Mouse (Mus musculus) hindbrain, embryonic 15.5 days (tissue): ENCODE results near the gene Prdm5. TPM values are rescaled to one million over a fixed set of nuclear protein-coding genes. Genes with fewer than 3 reads are reported as not detected.

Experiments
- ATAC-seq: fragments of 200-750 bp; cut with Nextera tagmentation; 2 replicates; pipeline ENCODE4 v1.8.0; 2017; ENCODE audit warnings: low read depth, moderate number of reproducible peaks, moderate TSS enrichment; ENCODE audit not compliant: low FRiP score
- H3K27ac ChIP-seq: fragments of 300-500 bp; sonication (generic); replicated peaks from 2 replicates; pipeline ENCODE4 v1.5.1; 2015; ENCODE audit warnings: mild to moderate bottlenecking, inconsistent platforms
- H3K27me3 ChIP-seq: fragments of 300-500 bp; sonication (generic); 2 replicates; pipeline ENCODE4 v1.6.1; 2015; ENCODE audit warnings: control low read depth, inconsistent platforms
- H3K36me3 ChIP-seq: fragments of 300-500 bp; sonication (generic); 2 replicates; pipeline ENCODE4 v1.6.1; 2015; ENCODE audit warnings: control low read depth, inconsistent platforms
- H3K4me1 ChIP-seq: fragments of 300-500 bp; sonication (generic); replicated peaks from 2 replicates; pipeline ENCODE4 v1.6.1; 2015; ENCODE audit warnings: control low read depth, inconsistent platforms
- H3K4me2 ChIP-seq: fragments of 300-500 bp; sonication (generic); 2 replicates; pipeline ENCODE4 v1.6.1; 2015; ENCODE audit warnings: moderate library complexity, mild to moderate bottlenecking, inconsistent platforms
- H3K4me3 ChIP-seq: fragments of 300-500 bp; sonication (generic); 2 replicates; pipeline ENCODE4 v1.5.1; 2015; ENCODE audit warnings: mild to moderate bottlenecking, inconsistent platforms
- H3K9ac ChIP-seq: fragments of 300-500 bp; sonication (generic); 2 replicates; pipeline ENCODE4 v1.6.1; 2015; ENCODE audit warnings: inconsistent platforms
- H3K9me3 ChIP-seq: fragments of 300-500 bp; sonication (generic); 2 replicates; pipeline ENCODE4 v1.6.1; 2016; ENCODE audit warnings: control low read depth, inconsistent platforms
- WGBS: fragments of 180-500 bp; shearing (Covaris S2); methylation state at CpG from one replicate; pipeline ENCODE4 v1.1.7; 2015; 5-methylcytosine and 5-hydroxymethylcytosine counted together
- polyA plus RNA-seq: library from polyadenylated mRNA; unstranded; fragments of >200 nt; fragmentation: Nextera tagmentation; extraction: Ambion mirVana; gene quantifications from 2 replicates; pipeline ENCODE4 v1.2.1, GENCODE M21; 2015

The Prdm5 gene
- 6.8 and 6.9 TPM in 2 replicates for polyA plus RNA-seq

GRCm38 (mm10) chr6:65778861-65779688 is at the start of gene Prdm5:
Gene Prdm5, plus strand, starts transcription at chr6:65778988.
- peak within 1 kb of the TSS; percentile 86 for H3K4me2 ChIP-seq
- no peaks in the 10 kb centered on the region for H3K9me3 ChIP-seq
- no peaks in the 10 kb centered on the region for H3K36me3 ChIP-seq
- H3K27ac ChIP-seq: peak within 1 kb of the TSS; percentile 74
- 4% methylated on average over 52 of the region's 56 CpGs for WGBS
- H3K9ac ChIP-seq: peak within 1 kb of the TSS; percentile 65
- no peaks in the 10 kb centered on the region for H3K27me3 ChIP-seq
- peak; percentile 91 for ATAC-seq
- H3K4me1 ChIP-seq: peaks cover 12% of the 10 kb centered on the region; the same call in 1 of the 2 replicates
- H3K4me3 ChIP-seq: peak within 1 kb of the TSS; percentile 55

- Histone ChIP-seq H3K9me3 (no peaks in the 10 kb centered on the region), H3K4me2 (no peak overlapping the region), H3K27ac (no peak overlapping the region), H3K4me1 (no peaks in the 10 kb centered on the region), H3K4me3 (no peak overlapping the region), H3K36me3 (no peaks in the 10 kb centered on the region), H3K27me3 (no peaks in the 10 kb centered on the region), H3K9ac (no peak overlapping the region)
- no peak for ATAC-seq
- WGBS: 45% methylated on average over 8 of the region's 8 CpGs
Measured at GRCm38 (mm10) chr6:65739442-65739841, 39.3 kb upstream of the Prdm5 start.

- ATAC-seq: no peak
Measured at GRCm38 (mm10) chr6:65743144-65743870, 35.5 kb upstream of the Prdm5 start.

GRCm38 (mm10) chr6:65743871-65744202 is 35.0 kb upstream of the Prdm5 start:
- Histone ChIP-seq H3K9ac (no peak overlapping the region), H3K27me3 (no peaks in the 10 kb centered on the region), H3K9me3 (no peaks in the 10 kb centered on the region), H3K4me3 (no peak overlapping the region), H3K4me2 (no peak overlapping the region), H3K27ac (no peak overlapping the region), H3K4me1 (no peaks in the 10 kb centered on the region), H3K36me3 (no peaks in the 10 kb centered on the region)
- no peak for ATAC-seq

More at GRCm38 (mm10) chr6:65743144-65743870, 35.5 kb upstream of the Prdm5 start:
- no peaks in the 10 kb centered on the region for H3K36me3 ChIP-seq
- H3K27ac ChIP-seq: no peak overlapping the region
- no peaks in the 10 kb centered on the region for H3K9me3 ChIP-seq
- no peak overlapping the region for H3K9ac ChIP-seq
- no peak overlapping the region for H3K4me3 ChIP-seq
- 8% methylated on average over 1 of the region's 1 CpGs for WGBS
- H3K4me1 ChIP-seq: no peaks in the 10 kb centered on the region
- no peak overlapping the region for H3K4me2 ChIP-seq
- no peaks in the 10 kb centered on the region for H3K27me3 ChIP-seq

GRCm38 (mm10) chr6:65758214-65758613 is 20.6 kb upstream of the Prdm5 start:
- H3K9me3 ChIP-seq: no peaks in the 10 kb centered on the region
- ATAC-seq: no peak
- no peaks in the 10 kb centered on the region for H3K27me3 ChIP-seq
- no peak overlapping the region for H3K9ac ChIP-seq
- no peaks in the 10 kb centered on the region for H3K36me3 ChIP-seq
- H3K4me1 ChIP-seq: no peaks in the 10 kb centered on the region
- 66% methylated on average over 7 of the region's 7 CpGs for WGBS
- H3K27ac ChIP-seq: no peak overlapping the region
- no peak overlapping the region for H3K4me2 ChIP-seq
- H3K4me3 ChIP-seq: no peak overlapping the region

DNA sequence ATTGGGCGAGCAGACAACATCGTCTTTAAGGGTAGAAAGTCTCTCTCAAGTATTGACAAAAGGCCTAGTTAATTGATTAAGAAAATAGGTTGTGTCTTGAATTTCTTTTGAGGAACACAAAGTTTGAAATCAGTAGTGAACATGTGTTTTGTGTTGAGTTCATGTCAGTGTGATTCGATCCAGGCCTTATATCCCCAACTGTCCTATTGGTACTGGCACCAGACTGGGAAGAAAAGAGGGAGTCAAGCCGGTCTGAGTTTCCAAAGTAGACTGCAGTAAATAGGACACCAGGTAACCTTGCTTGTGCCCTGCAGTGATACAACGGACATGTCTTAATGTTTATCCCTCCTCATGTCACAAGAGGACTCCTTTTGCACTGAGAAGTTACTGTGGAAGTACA is 19.6 kb upstream of the Prdm5 start:
- WGBS: 92% methylated on average over 5 of the region's 5 CpGs
- ATAC-seq: no peak

GRCm38 (mm10) chr6:65760073-65760472 is 18.7 kb upstream of the Prdm5 start:
- Histone ChIP-seq H3K9me3 (no peaks in the 10 kb centered on the region), H3K4me2 (no peak overlapping the region), H3K9ac (no peak overlapping the region), H3K36me3 (no peaks in the 10 kb centered on the region), H3K4me3 (no peak overlapping the region), H3K27me3 (no peaks in the 10 kb centered on the region), H3K27ac (no peak overlapping the region), H3K4me1 (0 out of 2 replicates have a peak, but pooled peaks cover 4% of the 10 kb centered on the region)
- no peak for ATAC-seq
- WGBS: 89% methylated on average over 3 of the region's 3 CpGs

More for the DNA sequence above, 19.6 kb upstream of the Prdm5 start:
- no peak overlapping the region for H3K4me3 ChIP-seq
- H3K27me3 ChIP-seq: no peaks in the 10 kb centered on the region
- H3K9me3 ChIP-seq: no peaks in the 10 kb centered on the region
- H3K9ac ChIP-seq: no peak overlapping the region
- no peak overlapping the region for H3K4me2 ChIP-seq
- H3K36me3 ChIP-seq: no peaks in the 10 kb centered on the region
- H3K4me1 ChIP-seq: no peaks in the 10 kb centered on the region
- H3K27ac ChIP-seq: no peak overlapping the region

DNA sequence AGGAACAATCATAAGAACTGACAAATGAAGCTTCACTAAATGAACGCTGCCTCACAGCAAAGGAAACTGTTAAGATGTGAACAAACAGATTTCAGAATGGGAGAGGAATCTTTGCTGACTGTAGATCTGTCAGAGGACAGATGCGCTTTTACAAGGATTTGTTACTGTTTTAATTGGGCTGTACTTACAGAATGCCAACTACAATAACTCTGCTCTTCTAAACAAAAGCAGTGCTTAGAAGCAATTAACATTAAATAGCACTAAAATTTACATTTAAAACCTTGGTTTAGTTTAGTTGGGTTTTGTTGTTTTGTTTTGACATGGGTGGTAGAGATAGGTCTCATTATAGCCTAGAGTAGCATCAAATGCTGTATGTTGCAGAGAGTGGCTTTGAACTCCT is 14.3 kb upstream of the Prdm5 start:
- Histone ChIP-seq H3K27me3 (no peaks in the 10 kb centered on the region), H3K36me3 (no peaks in the 10 kb centered on the region), H3K4me1 (0 out of 2 replicates have a peak, but pooled peaks cover 9% of the 10 kb centered on the region), H3K4me3 (no peak overlapping the region), H3K9me3 (no peaks in the 10 kb centered on the region), H3K27ac (0 out of 2 replicates have a peak overlapping the region, but pooled peaks have one; percentile 44), H3K4me2 (no peak overlapping the region), H3K9ac (no peak overlapping the region)
- WGBS: 75% methylated on average over 2 of the region's 2 CpGs
- no peak for ATAC-seq

- 9% methylated on average over 8 of the region's 8 CpGs for WGBS
Measured at GRCm38 (mm10) chr6:65765057-65765456, 13.7 kb upstream of the Prdm5 start.

GRCm38 (mm10) chr6:65765752-65766397 is 12.9 kb upstream of the Prdm5 start:
- no peaks in the 10 kb centered on the region for H3K9me3 ChIP-seq
- H3K9ac ChIP-seq: no peak overlapping the region
- ATAC-seq: no peak
- H3K27me3 ChIP-seq: no peaks in the 10 kb centered on the region
- no peak overlapping the region for H3K27ac ChIP-seq
- WGBS: 80% methylated on average over 13 of the region's 13 CpGs
- H3K4me2 ChIP-seq: no peak overlapping the region
- H3K4me1 ChIP-seq: 0 out of 2 replicates have a peak, but pooled peaks cover 9% of the 10 kb centered on the region
- no peak overlapping the region for H3K4me3 ChIP-seq
- H3K36me3 ChIP-seq: no peaks in the 10 kb centered on the region

More at GRCm38 (mm10) chr6:65765057-65765456, 13.7 kb upstream of the Prdm5 start:
- Histone ChIP-seq H3K4me2 (peak overlapping the region; percentile 15; the same call in 1 of the 2 replicates), H3K4me1 (0 out of 2 replicates have a peak, but pooled peaks cover 9% of the 10 kb centered on the region), H3K4me3 (no peak overlapping the region), H3K36me3 (no peaks in the 10 kb centered on the region), H3K9ac (no peak overlapping the region), H3K27ac (peak overlapping the region; percentile 44; the same call in 1 of the 2 replicates), H3K27me3 (no peaks in the 10 kb centered on the region), H3K9me3 (no peaks in the 10 kb centered on the region)
- ATAC-seq: peak; percentile 79

- ATAC-seq: no peak
- Histone ChIP-seq H3K9me3 (no peaks in the 10 kb centered on the region), H3K27ac (no peak overlapping the region), H3K4me1 (0 out of 2 replicates have a peak, but pooled peaks cover 9% of the 10 kb centered on the region), H3K4me2 (no peak overlapping the region), H3K27me3 (no peaks in the 10 kb centered on the region), H3K36me3 (no peaks in the 10 kb centered on the region), H3K9ac (no peak overlapping the region), H3K4me3 (no peak overlapping the region)
- WGBS: 89% methylated on average over 5 of the region's 5 CpGs
Measured at GRCm38 (mm10) chr6:65767911-65768310, 10.9 kb upstream of the Prdm5 start.

GRCm38 (mm10) chr6:65773566-65773965 is 5.2 kb upstream of the Prdm5 start:
- H3K9me3 ChIP-seq: no peaks in the 10 kb centered on the region
- H3K36me3 ChIP-seq: no peaks in the 10 kb centered on the region
- no peak overlapping the region for H3K9ac ChIP-seq
- no peaks in the 10 kb centered on the region for H3K27me3 ChIP-seq
- H3K4me3 ChIP-seq: no peak overlapping the region
- 95% methylated on average over 4 of the region's 4 CpGs for WGBS
- no peak overlapping the region for H3K27ac ChIP-seq
- no peak for ATAC-seq
- H3K4me1 ChIP-seq: peaks cover 3% of the 10 kb centered on the region; the same call in 1 of the 2 replicates
- H3K4me2 ChIP-seq: no peak overlapping the region
